Mouse (Mus musculus) kidney, adult 9 months (tissue): Measurements from ENCODE around the gene Ppfia2.

Experiments used
- DNase-seq: peaks from one replicate; pipeline ENCODE4 v3.0.0; 2022

The Ppfia2 gene

DNA sequence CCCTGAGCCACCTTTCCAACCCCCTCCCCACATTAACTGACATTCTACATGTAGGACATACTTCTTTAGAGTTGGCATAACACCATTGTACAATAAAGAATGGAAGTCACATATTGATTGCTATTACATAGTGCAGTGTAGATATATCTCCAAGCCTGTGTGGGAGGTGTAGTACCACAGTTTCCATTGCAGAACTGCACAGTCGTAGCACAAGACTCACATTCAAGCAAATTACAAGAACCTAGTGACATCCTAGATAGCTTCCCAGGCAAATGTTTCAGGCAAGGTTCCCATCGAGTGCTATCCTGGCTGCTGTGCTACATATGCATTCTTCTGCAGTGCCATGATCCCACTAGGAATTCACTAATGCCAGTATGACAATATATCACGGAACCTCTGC, 200.0 kb downstream of the Ppfia2 start:
- DNase-seq: no peak

DNA sequence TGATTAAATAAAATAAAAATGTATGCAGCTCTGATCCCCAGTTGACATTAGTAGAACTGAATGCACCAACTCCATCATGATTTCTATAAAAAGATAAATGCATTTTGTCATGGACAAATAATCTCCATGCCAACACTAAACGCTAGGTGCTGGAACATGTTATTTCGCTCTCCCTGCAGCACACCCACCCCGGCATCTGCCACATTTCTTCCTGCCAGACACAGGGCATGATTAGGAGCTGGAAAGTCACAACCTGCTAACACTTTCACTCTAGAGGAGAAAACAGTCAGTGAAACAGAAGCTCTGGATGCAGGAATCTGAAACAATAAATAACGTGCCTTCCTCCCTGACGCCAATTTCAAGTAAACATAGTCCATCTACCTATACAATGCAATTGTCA, 211.3 kb downstream of the Ppfia2 start:
- no peak for DNase-seq

DNA sequence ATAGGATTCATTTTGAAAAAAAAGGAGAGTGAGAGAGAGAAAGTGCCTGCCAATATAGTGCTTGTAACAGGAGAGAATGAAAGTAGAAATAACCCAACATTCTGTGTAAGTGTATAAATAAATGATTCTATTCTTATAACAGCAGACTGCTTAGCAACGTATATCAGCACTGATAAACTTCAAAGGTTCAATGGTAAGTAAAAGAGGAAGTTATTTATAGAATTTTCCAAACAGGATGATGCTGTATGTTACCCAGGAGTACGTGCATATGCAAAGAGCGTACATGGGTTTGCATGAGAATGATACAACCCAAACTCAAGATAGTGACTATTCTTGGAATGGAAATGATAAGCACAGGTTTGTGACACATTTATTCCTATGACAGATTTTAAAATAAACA, 215.4 kb downstream of the Ppfia2 start:
- no peak for DNase-seq

DNA sequence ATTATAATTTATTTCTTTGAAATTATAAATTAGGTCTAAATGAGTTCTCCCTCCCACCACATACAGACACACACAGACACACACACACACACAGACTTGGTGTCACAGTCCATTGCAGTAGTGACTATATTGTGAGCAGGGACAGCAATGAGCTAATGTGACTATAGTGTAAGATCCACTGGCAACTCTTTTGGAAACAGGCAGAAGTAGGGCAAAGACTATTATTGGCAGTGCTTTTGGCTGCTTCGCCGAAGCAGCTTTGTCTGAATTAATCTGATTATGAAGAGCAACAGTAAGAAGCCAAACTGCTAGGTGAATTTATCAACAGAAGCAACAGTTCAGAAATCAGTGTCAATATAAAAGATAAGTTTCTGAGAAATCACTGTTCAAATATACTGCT, 249.8 kb downstream of the Ppfia2 start:
- DNase-seq: no peak

DNA sequence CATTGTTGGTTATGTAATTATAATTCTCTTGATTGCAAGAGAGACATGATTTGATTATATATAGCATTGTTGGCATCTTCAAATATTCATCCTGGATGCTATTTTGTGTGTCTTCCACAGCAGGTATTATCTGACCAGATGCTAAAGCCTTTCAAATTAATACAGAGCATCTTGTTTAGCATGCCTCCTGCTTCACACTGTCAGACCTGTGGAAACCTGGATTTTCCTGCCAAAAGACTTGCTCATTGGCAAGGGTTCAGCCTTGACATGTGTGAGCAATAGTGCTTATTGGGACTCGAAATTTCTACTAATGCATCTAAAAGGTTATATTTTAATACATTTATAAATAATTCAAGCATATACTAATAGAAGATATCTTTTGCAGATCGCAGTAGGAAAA, 262.1 kb downstream of the Ppfia2 start:
- no peak for DNase-seq

DNA sequence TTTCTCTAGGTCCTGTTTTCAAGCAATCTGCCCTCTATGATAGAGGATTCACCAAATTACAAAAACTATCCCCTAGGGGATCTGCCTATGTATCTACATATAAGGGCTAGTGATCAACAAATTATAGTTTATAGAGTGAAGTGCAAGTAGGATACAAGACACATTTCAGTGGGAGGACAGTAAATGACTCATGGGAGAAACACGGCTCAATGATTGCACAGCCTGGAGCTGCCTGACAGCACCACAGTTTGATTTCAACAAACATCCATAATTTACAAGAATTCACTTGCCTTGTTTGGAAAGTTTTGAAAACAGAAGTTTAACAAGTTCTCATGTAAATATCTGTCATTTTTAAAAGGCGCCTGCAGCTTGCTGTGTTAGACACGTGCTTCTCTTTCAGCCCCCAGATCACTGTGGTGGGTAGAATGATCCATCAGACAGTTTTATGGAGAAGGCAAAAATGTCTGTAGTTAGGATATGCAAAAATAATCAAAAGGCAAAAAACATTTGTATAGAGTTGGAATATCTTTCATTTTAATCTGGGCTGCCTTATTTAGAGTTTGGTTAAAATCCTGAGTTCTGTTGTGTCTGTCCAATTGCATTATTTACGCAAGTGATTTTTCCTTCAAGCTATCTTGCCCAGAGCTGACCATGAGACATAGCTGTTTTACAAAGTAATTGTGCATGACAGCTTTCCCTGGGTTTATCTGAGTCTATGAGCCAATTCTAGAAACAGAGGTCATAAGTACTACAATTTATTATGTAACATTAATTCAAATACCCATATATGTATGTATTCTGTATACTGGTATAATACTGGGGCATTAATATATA, 266.3 kb downstream of the Ppfia2 start:
- no peak for DNase-seq

- no peak for DNase-seq
These were observed 268.1 kb downstream of the Ppfia2 start for GRCm38 (mm10) chr10:106738190-106738589.

GRCm38 (mm10) chr10:106744966-106745365, 274.8 kb downstream of the Ppfia2 start:
- no peak for DNase-seq

DNA sequence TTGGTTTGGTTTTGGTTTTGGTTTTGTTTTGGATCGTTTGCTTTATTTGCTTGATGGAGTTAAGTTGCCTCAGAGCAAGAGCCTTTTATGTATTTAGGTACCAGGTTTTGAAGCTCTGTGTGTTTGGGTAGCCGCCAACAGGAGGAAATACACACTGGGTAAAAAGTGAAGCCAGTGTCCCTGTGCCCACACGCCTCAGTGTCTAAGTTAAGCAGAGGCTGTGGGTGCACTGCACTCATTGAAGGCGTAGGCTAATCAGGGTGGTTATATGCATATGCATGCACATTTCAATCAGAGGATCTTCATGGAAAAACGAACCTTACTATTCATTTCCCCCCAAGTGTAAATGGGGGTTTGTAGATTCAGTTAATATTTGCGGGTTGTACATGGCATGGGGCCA, 290.9 kb downstream of the Ppfia2 start:
- no peak for DNase-seq

GRCm38 (mm10) chr10:106763785-106764184, 293.6 kb downstream of the Ppfia2 start:
- no peak for DNase-seq

DNA sequence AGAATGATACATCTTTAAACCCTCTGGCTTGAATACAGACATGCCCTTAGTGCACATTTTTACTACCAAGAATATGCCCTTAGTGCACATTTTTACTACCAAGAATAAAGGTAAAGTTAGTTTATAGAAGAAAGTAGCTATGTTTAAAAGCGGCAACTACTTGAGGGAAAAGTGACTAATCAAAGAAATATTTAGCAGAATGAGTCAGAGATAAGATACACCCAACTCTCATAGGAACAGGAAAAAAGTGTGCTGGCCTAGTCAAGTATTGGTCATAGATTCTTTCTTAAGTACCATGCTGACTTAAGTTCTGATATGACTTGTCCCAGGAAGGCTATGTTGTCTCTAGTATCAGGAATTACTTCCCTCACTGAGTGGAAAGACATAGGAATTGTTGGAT, 305.4 kb downstream of the Ppfia2 start:
- no peak for DNase-seq

GRCm38 (mm10) chr10:106815447-106815846, 345.3 kb downstream of the Ppfia2 start:
- no peak for DNase-seq

GRCm38 (mm10) chr10:106818381-106818780, 348.2 kb downstream of the Ppfia2 start:
- DNase-seq: no peak

GRCm38 (mm10) chr10:106824215-106824614, 354.1 kb downstream of the Ppfia2 start:
- no peak for DNase-seq

- DNase-seq: no peak
These were observed 368.3 kb downstream of the Ppfia2 start for GRCm38 (mm10) chr10:106838476-106838875.

DNA sequence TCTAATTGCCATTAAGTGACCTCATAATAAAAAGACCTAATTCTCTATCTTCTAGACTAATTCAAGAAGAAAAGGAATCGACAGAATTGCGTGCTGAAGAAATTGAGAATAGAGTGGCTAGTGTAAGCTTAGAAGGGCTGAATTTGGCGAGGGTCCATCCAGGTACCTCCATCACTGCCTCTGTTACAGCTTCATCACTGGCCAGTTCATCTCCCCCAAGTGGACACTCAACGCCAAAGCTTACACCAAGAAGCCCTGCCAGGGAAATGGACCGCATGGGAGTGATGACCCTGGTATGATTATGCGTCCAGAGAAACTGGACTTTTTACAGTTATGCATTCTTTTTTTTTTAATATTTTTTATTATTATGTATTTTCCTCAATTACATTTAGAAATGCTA, 388.0 kb downstream of the Ppfia2 start:
- no peak for DNase-seq

GRCm38 (mm10) chr10:106870233-106870632, 400.1 kb downstream of the Ppfia2 start:
- DNase-seq: no peak

- no peak for DNase-seq
These were observed 401.7 kb downstream of the Ppfia2 start for GRCm38 (mm10) chr10:106871847-106872246.

GRCm38 (mm10) chr10:106872714-106873113, 402.6 kb downstream of the Ppfia2 start:
- DNase-seq: no peak

DNA sequence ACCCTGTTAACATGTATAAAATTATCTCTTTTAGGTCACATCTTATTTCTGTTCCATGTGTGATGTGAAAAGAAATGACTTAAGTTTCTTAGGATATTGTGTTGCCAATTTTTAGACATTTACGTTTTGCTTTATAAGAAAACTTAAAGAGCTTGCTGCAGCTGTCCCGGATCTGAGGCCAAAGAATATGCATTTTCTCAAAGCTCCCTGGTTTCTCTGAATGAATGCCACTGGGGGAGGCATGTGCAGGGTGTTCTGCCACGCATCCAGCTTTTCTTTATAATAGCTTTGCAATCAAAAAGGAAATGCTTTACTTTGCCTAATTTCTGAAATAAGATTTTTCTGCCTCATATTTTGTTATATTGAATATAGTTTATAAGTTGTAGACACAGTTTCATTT, 411.2 kb downstream of the Ppfia2 start:
- no peak for DNase-seq

DNA sequence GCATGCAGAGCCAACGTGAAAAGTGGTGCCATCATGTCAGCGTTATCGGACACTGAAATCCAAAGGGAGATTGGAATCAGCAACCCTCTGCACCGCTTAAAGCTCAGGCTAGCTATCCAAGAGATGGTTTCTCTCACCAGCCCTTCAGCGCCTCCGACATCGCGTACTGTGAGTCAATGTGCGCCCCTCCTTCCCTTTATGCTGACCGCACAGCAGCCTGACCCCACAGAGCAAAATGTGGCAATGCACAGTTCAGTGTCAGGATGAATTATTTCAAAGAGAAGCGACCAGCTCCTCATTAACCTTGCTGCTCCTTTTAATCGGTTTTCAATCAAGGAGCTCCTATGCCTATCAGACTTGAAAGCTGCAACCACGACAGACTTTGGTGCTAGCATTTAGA, 426.2 kb downstream of the Ppfia2 start:
- no peak for DNase-seq

DNA sequence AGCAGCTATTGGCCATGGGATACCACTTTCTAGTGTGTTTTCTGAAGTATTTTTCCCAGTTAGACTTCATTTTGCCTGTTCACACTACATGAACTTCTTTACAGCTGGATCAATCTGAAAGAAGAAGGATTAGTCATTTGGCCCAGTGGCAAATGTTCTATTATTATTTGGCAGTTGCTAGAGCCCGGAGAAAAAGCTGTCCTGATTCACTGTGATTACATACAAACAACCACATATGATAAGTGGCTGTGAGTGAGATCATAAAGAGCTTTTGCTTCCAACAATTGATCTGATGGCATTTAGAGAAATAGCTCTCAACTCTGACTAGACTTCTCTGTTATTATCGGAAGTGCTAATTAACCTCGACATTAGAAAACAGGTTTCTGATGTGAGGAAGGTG, 440.0 kb downstream of the Ppfia2 start:
- no peak for DNase-seq

- no peak for DNase-seq
These were observed 442.9 kb downstream of the Ppfia2 start for GRCm38 (mm10) chr10:106913032-106913431.

DNA sequence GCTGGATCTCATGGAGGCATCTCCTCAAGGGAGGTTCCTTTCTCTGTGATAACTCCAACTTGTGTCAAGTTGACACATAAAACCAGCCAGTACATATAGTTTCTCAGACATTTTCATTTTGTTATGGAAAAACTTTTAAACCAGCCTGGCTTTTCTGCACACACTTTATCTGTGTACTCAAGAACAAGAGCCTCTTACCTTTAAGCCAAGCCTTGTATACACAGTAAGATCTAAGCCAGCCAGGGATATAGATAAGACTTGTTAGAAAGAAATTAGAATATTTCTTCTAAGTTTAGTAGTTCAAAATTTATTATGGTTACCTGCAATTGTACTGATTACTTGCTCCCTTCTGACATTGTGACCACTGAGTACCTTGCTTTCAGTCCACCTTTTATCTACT, 444.1 kb downstream of the Ppfia2 start:
- no peak for DNase-seq

- no peak for DNase-seq
These were observed 444.7 kb downstream of the Ppfia2 start for GRCm38 (mm10) chr10:106914822-106915221.
